Mouse (Mus musculus): ENCODE measurements around the gene Slc25a33.

GRCm38 (mm10) chr4:149773408-149774093, 526 bp downstream of the Slc25a33 start:
- no peak for TF ChIP-seq GATA1 (IDR thresholded peaks at IDR 0.05; ENCODE audit: low read length)
- no peak for TF ChIP-seq TAL1 (IDR thresholded peaks at IDR 0.05; ENCODE audit: low read length)

All from erythroblast, embryonic 14.5 days (primary cell).